Mouse (Mus musculus) spleen, adult 2 months (tissue): ENCODE measurements around the gene Dkk3. TPM values are rescaled to one million over a fixed set of nuclear protein-coding genes. Genes with fewer than 3 reads are reported as not detected.

Experiments used
- DNase-seq, 2 experiments: peaks; one replicate each; pipeline versions ENCODE4 v3.0.0 to v3.0.0-alpha.2; 2012 to 2021; ENCODE audit warnings: low spot score in 2 of 2, low read depth in 1 of 2
- H3K27ac ChIP-seq: fragments of 200-500 bp; 2 replicates; pipeline ENCODE4 v1.5.1; 2012; ENCODE audit warnings: low read length, inconsistent platforms; ENCODE audit not compliant: insufficient read depth
- H3K27me3 ChIP-seq: fragments of 200-500 bp; 2 replicates; pipeline ENCODE4 v1.6.1; 2012; ENCODE audit warnings: mild to moderate bottlenecking, moderate library complexity, low read length, inconsistent platforms; ENCODE audit not compliant: control insufficient read depth, insufficient read depth
- H3K36me3 ChIP-seq: fragments of 200-500 bp; 2 replicates; pipeline ENCODE4 v1.6.1; 2012; ENCODE audit warnings: mild to moderate bottlenecking, low read length, inconsistent platforms; ENCODE audit not compliant: control insufficient read depth, insufficient read depth
- H3K4me1 ChIP-seq: fragments of 200-500 bp; 2 replicates; pipeline ENCODE4 v1.6.1; 2011; ENCODE audit warnings: inconsistent platforms; ENCODE audit not compliant: control insufficient read depth, insufficient read depth, insufficient read length
- H3K4me3 ChIP-seq: fragments of 200-500 bp; 2 replicates; pipeline ENCODE4 v1.5.1; 2011; ENCODE audit warnings: mild to moderate bottlenecking, inconsistent platforms; ENCODE audit not compliant: insufficient read depth, insufficient read length; ENCODE audit errors: extremely low read depth
- CTCF ChIP-seq: fragments of 200-500 bp; IDR thresholded peaks from 2 replicates; pipeline ENCODE4 v1.5.1; 2011; ENCODE audit warnings: mild to moderate bottlenecking, inconsistent platforms; ENCODE audit not compliant: insufficient read depth, insufficient read length, insufficient replicate concordance; ENCODE audit errors: extremely low read depth
- POLR2A ChIP-seq: fragments of 200-500 bp; IDR thresholded peaks from 2 replicates; pipeline ENCODE4 v1.6.1; 2011; ENCODE audit warnings: low read depth, low read length, inconsistent platforms
- WGBS: fragments of 180-500 bp; shearing (Covaris S2); methylation state at CpG from one replicate; pipeline ENCODE4 v1.1.7; 2018; 5-methylcytosine and 5-hydroxymethylcytosine counted together
- polyA plus RNA-seq: library from polyadenylated mRNA; depleted of rRNA; stranded (reverse); fragments of >200 nt; gene quantifications from 2 replicates; pipeline ENCODE4 v1.2.3, GENCODE M21; 2012

Gene Dkk3
- polyA plus RNA-seq, 1 experiment = 2.9 TPM

DNA sequence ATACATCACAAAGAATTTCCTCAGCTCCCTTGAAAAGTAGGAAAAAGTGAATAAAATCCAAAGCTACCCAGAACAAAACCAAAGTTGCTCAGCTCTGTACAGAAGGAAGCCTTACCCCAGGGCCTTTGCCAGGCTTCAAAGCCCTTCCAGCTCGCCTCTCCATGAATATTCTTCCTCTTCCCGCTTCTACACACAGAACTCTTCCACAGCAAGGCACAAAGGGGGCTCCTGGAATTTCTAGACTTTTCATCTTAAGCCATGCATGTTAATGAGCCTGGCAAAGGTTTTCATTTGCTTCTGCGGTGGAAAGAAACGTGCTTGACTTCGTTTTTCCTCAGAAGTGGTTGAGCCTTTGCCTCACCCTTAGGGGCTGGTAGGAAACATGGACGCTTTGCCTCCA, 26.9 kb downstream of the Dkk3 start:
- no peaks in the 10 kb centered on the region for H3K4me1 ChIP-seq
- H3K27ac ChIP-seq = no peak overlapping the region
- TF ChIP-seq CTCF = no peak
- H3K36me3 ChIP-seq = no peaks in the 10 kb centered on the region
- H3K4me3 ChIP-seq = no peak overlapping the region
- WGBS = 82% methylated on average over 6 of the region's 6 CpGs
- H3K27me3 ChIP-seq = no peaks in the 10 kb centered on the region
- no peak for DNase-seq

- TF ChIP-seq CTCF = no peak
- no peak for TF ChIP-seq POLR2A
- no peaks in the 10 kb centered on the region for H3K4me1 ChIP-seq
- no peaks in the 10 kb centered on the region for H3K36me3 ChIP-seq
- no peak overlapping the region for H3K27ac ChIP-seq
- no peak for DNase-seq
- WGBS = 86% methylated on average over 3 of the region's 3 CpGs
- H3K27me3 ChIP-seq = no peaks in the 10 kb centered on the region
- no peak overlapping the region for H3K4me3 ChIP-seq
These were observed 28.2 kb downstream of the Dkk3 start for GRCm38 (mm10) chr7:112130660-112131059.

DNA sequence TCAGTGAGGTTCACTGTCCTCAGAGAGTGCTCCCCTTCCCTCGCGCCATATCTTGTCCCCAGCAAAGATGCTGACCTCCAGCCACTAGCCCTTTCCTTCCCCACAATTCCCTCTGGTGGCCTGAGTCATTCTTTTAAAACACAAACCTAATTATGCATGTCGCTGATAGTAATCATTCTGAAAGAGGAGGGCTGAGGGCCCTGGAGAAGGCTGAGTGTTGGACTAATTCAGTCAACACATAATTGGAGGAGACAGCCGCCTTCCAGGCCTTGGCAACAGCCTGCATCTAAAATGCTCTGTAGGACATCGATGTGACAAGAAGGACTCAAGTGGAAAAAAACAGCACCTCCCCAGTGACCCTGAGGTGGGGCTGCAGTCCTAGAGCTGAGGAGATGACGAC, 29.0 kb downstream of the Dkk3 start:
- H3K36me3 ChIP-seq = no peaks in the 10 kb centered on the region
- no peak overlapping the region for H3K4me3 ChIP-seq
- TF ChIP-seq POLR2A (no peak), CTCF (no peak)
- no peak overlapping the region for H3K27ac ChIP-seq
- no peaks in the 10 kb centered on the region for H3K27me3 ChIP-seq
- no peaks in the 10 kb centered on the region for H3K4me1 ChIP-seq
- DNase-seq = no peak
- WGBS = 87% methylated on average over 6 of the region's 6 CpGs

GRCm38 (mm10) chr7:112128810-112129209, 30.0 kb downstream of the Dkk3 start:
- TF ChIP-seq POLR2A = no peak
- TF ChIP-seq CTCF = no peak
- 88% methylated on average over 4 of the region's 4 CpGs for WGBS
- no peak overlapping the region for H3K27ac ChIP-seq
- no peaks in the 10 kb centered on the region for H3K27me3 ChIP-seq
- no peak for DNase-seq
- no peak overlapping the region for H3K4me3 ChIP-seq
- no peaks in the 10 kb centered on the region for H3K36me3 ChIP-seq
- no peaks in the 10 kb centered on the region for H3K4me1 ChIP-seq

DNA sequence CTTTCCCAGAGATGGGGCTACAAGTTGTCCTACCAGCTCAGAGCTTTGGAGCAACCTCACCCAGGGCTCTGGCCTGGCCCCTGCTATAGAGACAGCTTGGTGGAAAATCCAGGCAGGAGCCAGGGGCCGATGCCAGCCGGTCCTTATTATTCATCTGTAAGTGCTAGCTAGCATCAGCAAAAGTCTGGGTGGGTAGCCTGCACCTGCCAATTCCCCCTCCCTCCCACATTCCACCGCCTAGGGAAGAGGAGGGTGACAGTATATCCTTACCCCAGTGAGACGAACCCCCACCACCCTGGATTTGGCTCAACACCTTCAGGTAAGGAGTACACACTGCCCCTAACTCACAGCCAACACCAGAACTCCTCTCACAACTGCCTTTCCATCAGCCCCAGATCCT, 30.9 kb downstream of the Dkk3 start:
- Histone ChIP-seq H3K36me3 (no peaks in the 10 kb centered on the region), H3K4me1 (no peaks in the 10 kb centered on the region), H3K27ac (no peak overlapping the region), H3K4me3 (no peak overlapping the region), H3K27me3 (no peaks in the 10 kb centered on the region)
- WGBS = 87% methylated on average over 4 of the region's 4 CpGs
- no peak for TF ChIP-seq CTCF
- TF ChIP-seq POLR2A = no peak
- DNase-seq = no peak

DNA sequence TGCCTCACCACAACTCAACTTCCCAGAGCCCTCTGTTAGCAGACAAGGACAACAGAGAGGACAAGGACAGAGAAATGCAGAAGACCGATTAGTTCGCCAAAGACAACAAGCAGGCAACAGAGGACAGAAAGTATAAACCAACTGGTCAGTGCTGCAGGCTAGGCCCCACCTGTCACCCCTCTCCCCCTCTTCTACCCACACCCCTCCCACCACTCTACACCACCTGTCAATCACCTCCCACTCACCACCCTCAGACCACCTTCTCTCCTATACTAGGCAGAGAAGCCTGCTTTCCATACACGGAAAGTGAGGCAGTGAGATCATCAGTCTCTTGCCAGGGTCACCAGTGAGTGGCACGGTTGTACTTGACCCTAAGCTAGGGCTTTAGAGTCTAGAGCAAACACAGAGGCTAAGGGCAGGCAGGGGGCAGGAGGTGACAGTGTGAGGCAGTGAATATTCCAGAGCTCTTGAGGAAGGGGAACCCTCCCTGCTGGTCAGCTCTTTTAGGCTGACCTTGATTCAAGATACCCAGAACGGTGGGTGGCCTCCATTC, 31.7 kb downstream of the Dkk3 start:
- 91% methylated on average over 5 of the region's 5 CpGs for WGBS
- Histone ChIP-seq H3K27me3 (no peaks in the 10 kb centered on the region), H3K4me1 (no peaks in the 10 kb centered on the region), H3K27ac (no peak overlapping the region), H3K4me3 (no peak overlapping the region), H3K36me3 (no peaks in the 10 kb centered on the region)
- DNase-seq = no peak
- TF ChIP-seq POLR2A = no peak
- TF ChIP-seq CTCF = no peak

- no peaks in the 10 kb centered on the region for H3K36me3 ChIP-seq
- no peak for DNase-seq
- H3K27me3 ChIP-seq = no peaks in the 10 kb centered on the region
- no peaks in the 10 kb centered on the region for H3K4me1 ChIP-seq
- H3K27ac ChIP-seq = no peak overlapping the region
- 90% methylated on average over 7 of the region's 7 CpGs for WGBS
- H3K4me3 ChIP-seq = no peak overlapping the region
- TF ChIP-seq CTCF (no peak), POLR2A (no peak)
These were observed 33.1 kb downstream of the Dkk3 start for GRCm38 (mm10) chr7:112125625-112126260.

GRCm38 (mm10) chr7:112123612-112124011, 35.2 kb downstream of the Dkk3 start:
- Histone ChIP-seq H3K27me3 (no peaks in the 10 kb centered on the region), H3K4me1 (no peaks in the 10 kb centered on the region), H3K27ac (no peak overlapping the region), H3K36me3 (no peaks in the 10 kb centered on the region), H3K4me3 (no peak overlapping the region)
- TF ChIP-seq POLR2A = no peak
- no peak for TF ChIP-seq CTCF
- 88% methylated on average over 5 of the region's 5 CpGs for WGBS
- DNase-seq = no peak
